Mouse (Mus musculus): ENCODE measurements around the gene Btd. TPM values are rescaled to one million over a fixed set of nuclear protein-coding genes. Genes with fewer than 3 reads are reported as not detected.

The Btd gene
- polyA plus RNA-seq, 2 experiments = 34.7 to 52.0 TPM

DNA sequence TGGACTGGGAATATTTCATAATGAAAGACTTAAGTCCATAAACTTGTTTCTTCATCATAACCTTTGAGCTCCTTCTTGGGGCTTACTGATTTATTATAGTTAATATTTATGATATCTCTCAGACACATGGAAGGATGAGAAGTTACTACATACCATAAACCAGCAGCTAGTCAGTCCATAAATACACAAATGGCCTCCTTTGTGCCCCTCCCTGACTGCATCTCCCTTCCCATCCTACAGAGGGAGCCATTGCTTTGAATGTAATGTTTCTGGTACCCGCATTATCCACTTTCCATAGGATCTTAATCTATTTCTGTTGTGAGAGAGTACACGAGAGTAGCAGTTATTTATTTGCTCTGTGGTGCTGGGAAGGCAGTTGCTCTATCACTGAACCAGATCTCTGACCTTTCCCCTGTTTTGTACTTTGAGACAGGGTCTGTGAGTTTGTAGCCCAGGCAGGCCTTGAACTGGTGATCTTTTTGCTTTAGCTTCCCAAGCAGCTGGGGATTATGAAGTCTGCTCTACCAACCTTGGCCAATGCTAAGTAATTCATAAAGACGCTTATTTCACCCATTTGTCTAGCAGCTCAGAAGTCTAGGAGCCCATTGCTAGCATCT lies 4.2 kb downstream of the Btd start:
- Histone ChIP-seq H3K27ac (replicated peaks; ENCODE audit: low read depth, low read length) (no peak overlapping the region), H3K27me3 (ENCODE audit: control insufficient read depth, insufficient read depth, low read length) (no peaks in the 10 kb centered on the region), H3K36me3 (ENCODE audit: control insufficient read depth, insufficient read depth, low read length) (no peaks in the 10 kb centered on the region), H3K4me3 (replicated peaks; ENCODE audit: low read length) (no peak overlapping the region), H3K4me2 (replicated peaks; ENCODE audit: low read depth, low read length, severe bottlenecking) (no peak overlapping the region), H3K4me1 (ENCODE audit: control insufficient read depth, insufficient read depth, low read length) (peaks cover 5% of the 10 kb centered on the region), H3K9me3 (ENCODE audit: control insufficient read depth, low read length) (no peaks in the 10 kb centered on the region), H3K9ac (ENCODE audit: low read depth, low read length, severe bottlenecking) (no peak overlapping the region)
- no peak for ATAC-seq (ENCODE audit: low FRiP score, low read depth)
- DNase-seq (ENCODE audit: low spot score) = no peak
- no peak for TF ChIP-seq POLR2A (IDR thresholded peaks at IDR 0.05; ENCODE audit: borderline replicate concordance, extremely low read depth, insufficient read depth, insufficient read length)
- WGBS = 79% methylated on average over 3 of the region's 3 CpGs

DNA sequence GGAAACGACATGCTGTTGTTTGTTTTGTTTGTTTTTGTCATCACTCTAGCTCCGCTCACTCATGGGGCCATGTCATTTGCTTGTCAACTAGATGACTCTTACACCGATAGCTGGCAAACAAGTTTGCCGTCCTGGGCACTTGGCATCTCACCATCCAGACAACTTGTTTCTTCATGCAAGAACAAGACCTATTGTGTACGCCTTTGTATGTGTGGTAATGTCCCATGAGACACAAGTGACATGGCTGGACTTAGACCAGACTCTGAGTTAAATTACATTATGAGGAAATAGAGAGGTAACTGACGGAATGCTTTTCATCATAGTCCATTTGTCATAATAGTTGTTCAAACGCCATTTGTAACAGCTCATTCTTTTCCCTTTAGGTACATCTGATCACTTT lies 5.1 kb downstream of the Btd start:
- ATAC-seq (ENCODE audit: low FRiP score, low read depth) = no peak
- 90% methylated on average over 7 of the region's 7 CpGs for WGBS

DNA sequence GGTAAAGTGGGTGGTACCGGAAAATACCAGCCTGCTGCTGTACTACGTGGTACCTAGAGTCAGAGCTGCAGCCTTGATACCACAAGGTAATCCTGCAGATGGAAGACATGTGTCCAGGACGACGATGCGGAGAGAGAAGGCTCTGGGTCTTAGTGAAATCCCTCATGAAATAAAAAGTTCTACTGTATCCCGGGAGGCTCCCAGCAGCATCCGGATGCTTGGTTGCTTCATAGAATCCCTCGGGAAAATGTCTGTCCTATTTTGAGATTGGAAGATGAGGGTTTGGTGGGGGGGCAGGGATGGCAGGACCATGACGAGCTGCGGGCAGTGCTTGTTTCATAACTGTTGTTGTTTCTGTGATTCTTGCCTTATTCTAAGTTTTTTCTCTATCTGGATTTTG lies 7.2 kb downstream of the Btd start:
- Histone ChIP-seq H3K27me3 (ENCODE audit: control insufficient read depth, insufficient read depth, low read length) (no peaks in the 10 kb centered on the region), H3K27ac (replicated peaks; ENCODE audit: low read depth, low read length) (no peak overlapping the region), H3K4me2 (replicated peaks; ENCODE audit: low read depth, low read length, severe bottlenecking) (no peak overlapping the region), H3K9me3 (ENCODE audit: control insufficient read depth, low read length) (no peaks in the 10 kb centered on the region), H3K4me3 (replicated peaks; ENCODE audit: low read length) (no peak overlapping the region), H3K4me1 (ENCODE audit: control insufficient read depth, insufficient read depth, low read length) (no peaks in the 10 kb centered on the region), H3K36me3 (ENCODE audit: control insufficient read depth, insufficient read depth, low read length) (no peaks in the 10 kb centered on the region), H3K9ac (ENCODE audit: low read depth, low read length, severe bottlenecking) (no peak overlapping the region)
- ATAC-seq (ENCODE audit: low FRiP score, low read depth) (no peak), DNase-seq (ENCODE audit: low spot score) (no peak)
- WGBS = 85% methylated on average over 10 of the region's 10 CpGs
- no peak for TF ChIP-seq POLR2A (IDR thresholded peaks at IDR 0.05; ENCODE audit: borderline replicate concordance, extremely low read depth, insufficient read depth, insufficient read length)

More for the DNA sequence above, 5.1 kb downstream of the Btd start:
- no peaks in the 10 kb centered on the region for H3K36me3 ChIP-seq (ENCODE audit: control insufficient read depth, insufficient read depth, low read length)
- H3K27ac ChIP-seq (replicated peaks; ENCODE audit: low read depth, low read length) = no peak overlapping the region
- no peak overlapping the region for H3K4me2 ChIP-seq (replicated peaks; ENCODE audit: low read depth, low read length, severe bottlenecking)
- no peak overlapping the region for H3K4me3 ChIP-seq (replicated peaks; ENCODE audit: low read length)
- H3K27me3 ChIP-seq (ENCODE audit: control insufficient read depth, insufficient read depth, low read length) = no peaks in the 10 kb centered on the region
- H3K4me1 ChIP-seq (ENCODE audit: control insufficient read depth, insufficient read depth, low read length) = peaks cover 5% of the 10 kb centered on the region
- no peak overlapping the region for H3K9ac ChIP-seq (ENCODE audit: low read depth, low read length, severe bottlenecking)
- no peak for DNase-seq (ENCODE audit: low spot score)
- no peaks in the 10 kb centered on the region for H3K9me3 ChIP-seq (ENCODE audit: control insufficient read depth, low read length)
- TF ChIP-seq POLR2A (IDR thresholded peaks at IDR 0.05; ENCODE audit: borderline replicate concordance, extremely low read depth, insufficient read depth, insufficient read length) = no peak

DNA sequence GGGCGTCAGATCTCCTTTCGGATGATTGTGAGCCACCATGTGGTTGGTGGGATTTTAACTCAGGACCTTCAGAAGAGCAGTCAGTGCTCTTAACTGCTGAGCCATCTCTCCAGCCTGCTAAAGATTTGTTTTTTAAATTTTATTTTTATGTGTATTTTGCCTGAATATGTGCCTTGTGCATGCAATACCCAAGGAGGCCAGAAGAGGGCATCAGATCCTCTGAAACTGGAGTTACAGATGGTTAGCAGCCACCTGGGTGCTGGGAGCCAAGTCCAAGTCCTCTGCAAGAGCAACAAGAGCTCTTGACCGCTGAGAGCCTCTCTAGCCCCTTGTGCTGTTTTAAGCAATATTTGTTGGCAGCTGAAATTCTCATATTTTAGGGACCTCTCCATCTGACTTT lies 9.5 kb downstream of the Btd start:
- DNase-seq (ENCODE audit: low spot score) (no peak), ATAC-seq (ENCODE audit: low FRiP score, low read depth) (no peak)
- Histone ChIP-seq H3K27me3 (ENCODE audit: control insufficient read depth, insufficient read depth, low read length) (no peaks in the 10 kb centered on the region), H3K4me1 (ENCODE audit: control insufficient read depth, insufficient read depth, low read length) (no peaks in the 10 kb centered on the region), H3K27ac (replicated peaks; ENCODE audit: low read depth, low read length) (no peak overlapping the region), H3K9me3 (ENCODE audit: control insufficient read depth, low read length) (no peaks in the 10 kb centered on the region), H3K4me2 (replicated peaks; ENCODE audit: low read depth, low read length, severe bottlenecking) (no peak overlapping the region), H3K4me3 (replicated peaks; ENCODE audit: low read length) (no peak overlapping the region), H3K36me3 (ENCODE audit: control insufficient read depth, insufficient read depth, low read length) (no peaks in the 10 kb centered on the region), H3K9ac (ENCODE audit: low read depth, low read length, severe bottlenecking) (no peak overlapping the region)
- no peak for TF ChIP-seq POLR2A (IDR thresholded peaks at IDR 0.05; ENCODE audit: borderline replicate concordance, extremely low read depth, insufficient read depth, insufficient read length)
- whole genome bisulfite sequencing = 97% methylated on average over 3 of the region's 3 CpGs

DNA sequence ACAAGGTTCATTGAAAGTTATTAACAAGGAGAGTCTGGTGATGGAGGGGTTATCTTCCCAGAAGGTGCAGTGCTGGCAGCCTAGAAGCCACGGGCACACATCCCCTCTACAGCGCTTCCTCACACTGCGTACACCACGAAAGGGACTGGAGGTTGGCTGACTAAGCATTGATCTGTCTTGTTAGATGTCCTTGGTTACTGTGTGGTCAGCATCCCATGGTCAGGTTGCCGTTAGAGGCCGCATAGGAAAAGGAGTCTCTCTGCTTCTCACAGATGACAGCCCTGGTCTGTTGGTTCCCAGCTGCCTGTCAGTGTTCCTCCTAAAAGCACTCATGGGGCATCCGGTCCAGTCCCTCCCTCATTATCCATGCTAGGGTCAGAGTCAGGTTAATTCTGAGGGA lies 10.4 kb downstream of the Btd start:
- Histone ChIP-seq H3K9me3 (ENCODE audit: control insufficient read depth, low read length) (no peaks in the 10 kb centered on the region), H3K27ac (replicated peaks; ENCODE audit: low read depth, low read length) (no peak overlapping the region), H3K4me2 (replicated peaks; ENCODE audit: low read depth, low read length, severe bottlenecking) (no peak overlapping the region), H3K4me1 (ENCODE audit: control insufficient read depth, insufficient read depth, low read length) (no peaks in the 10 kb centered on the region), H3K27me3 (ENCODE audit: control insufficient read depth, insufficient read depth, low read length) (no peaks in the 10 kb centered on the region), H3K4me3 (replicated peaks; ENCODE audit: low read length) (no peak overlapping the region), H3K36me3 (ENCODE audit: control insufficient read depth, insufficient read depth, low read length) (no peaks in the 10 kb centered on the region), H3K9ac (ENCODE audit: low read depth, low read length, severe bottlenecking) (no peak overlapping the region)
- no peak for ATAC-seq (ENCODE audit: low FRiP score, low read depth)
- 87% methylated on average over 7 of the region's 7 CpGs for WGBS
- TF ChIP-seq POLR2A (IDR thresholded peaks at IDR 0.05; ENCODE audit: borderline replicate concordance, extremely low read depth, insufficient read depth, insufficient read length) = no peak
- DNase-seq (ENCODE audit: low spot score) = no peak

DNA sequence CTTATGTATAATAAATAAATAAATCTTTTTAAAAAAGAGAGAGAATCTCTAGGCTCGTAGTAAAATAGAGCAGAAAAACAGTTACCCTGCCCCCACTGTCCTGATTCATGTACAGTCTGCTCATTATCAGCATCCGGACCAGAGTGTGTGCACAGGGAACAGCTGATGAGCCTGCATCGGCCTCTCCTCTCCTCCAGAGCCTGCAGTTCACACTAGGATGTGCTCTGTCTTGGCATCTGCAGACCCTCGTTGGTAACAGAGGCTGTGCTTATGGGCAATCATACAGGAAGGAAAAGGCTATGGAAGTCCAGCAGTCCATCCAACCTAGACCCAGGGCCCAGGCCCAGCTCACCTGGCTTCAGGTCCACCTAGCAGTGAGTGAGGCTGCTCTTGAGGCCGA lies 11.3 kb downstream of the Btd start:
- H3K4me2 ChIP-seq (replicated peaks; ENCODE audit: low read depth, low read length, severe bottlenecking) = no peak overlapping the region
- no peaks in the 10 kb centered on the region for H3K36me3 ChIP-seq (ENCODE audit: control insufficient read depth, insufficient read depth, low read length)
- H3K4me1 ChIP-seq (ENCODE audit: control insufficient read depth, insufficient read depth, low read length) = peaks cover 2% of the 10 kb centered on the region; the same call in 1 of the 2 replicates
- H3K4me3 ChIP-seq (replicated peaks; ENCODE audit: low read length) = no peak overlapping the region
- no peak overlapping the region for H3K27ac ChIP-seq (replicated peaks; ENCODE audit: low read depth, low read length)
- no peak for TF ChIP-seq POLR2A (IDR thresholded peaks at IDR 0.05; ENCODE audit: borderline replicate concordance, extremely low read depth, insufficient read depth, insufficient read length)
- H3K9me3 ChIP-seq (ENCODE audit: control insufficient read depth, low read length) = no peaks in the 10 kb centered on the region
- no peak for ATAC-seq (ENCODE audit: low FRiP score, low read depth)
- no peak overlapping the region for H3K9ac ChIP-seq (ENCODE audit: low read depth, low read length, severe bottlenecking)
- no peaks in the 10 kb centered on the region for H3K27me3 ChIP-seq (ENCODE audit: control insufficient read depth, insufficient read depth, low read length)
- WGBS = 58% methylated on average over 5 of the region's 5 CpGs
- DNase-seq (ENCODE audit: low spot score) = no peak
